Mouse (Mus musculus) midbrain, embryonic 16.5 days (tissue): ENCODE measurements at regions not wholly inside any gene's neighbourhood (a gene's known extent, or its start where the extent isn't known, plus 50 kb on each side); places are given as distances from the start of the nearest gene placed in this dataset.

Experiments
- ATAC-seq: fragments of 200-750 bp; cut with Nextera tagmentation; 2 replicates; pipeline ENCODE4 v1.8.0; 2017; ENCODE audit warnings: moderate TSS enrichment
- H3K27ac ChIP-seq: fragments of 300-500 bp; sonication (generic); 2 replicates; pipeline ENCODE4 v1.5.1; 2014; ENCODE audit warnings: mild to moderate bottlenecking, low read length, mixed read lengths
- H3K27me3 ChIP-seq: fragments of 300-500 bp; sonication (generic); 2 replicates; pipeline ENCODE4 v1.6.1; 2014; ENCODE audit warnings: low read depth, low read length, mixed read lengths; ENCODE audit not compliant: control insufficient read depth, insufficient read depth
- H3K36me3 ChIP-seq: fragments of 300-500 bp; sonication (generic); 2 replicates; pipeline ENCODE4 v1.6.1; 2014; ENCODE audit warnings: mild to moderate bottlenecking, low read length, moderate library complexity, mixed read lengths; ENCODE audit not compliant: control insufficient read depth, insufficient read depth
- H3K4me1 ChIP-seq: fragments of 300-500 bp; sonication (generic); 2 replicates; pipeline ENCODE4 v1.6.1; 2014; ENCODE audit warnings: mild to moderate bottlenecking, low read length, mixed read lengths; ENCODE audit not compliant: control insufficient read depth, insufficient read depth
- H3K4me2 ChIP-seq: fragments of 300-500 bp; sonication (generic); 2 replicates; pipeline ENCODE4 v1.6.1; 2014; ENCODE audit warnings: mild to moderate bottlenecking, low read length, mixed read lengths
- H3K4me3 ChIP-seq: fragments of 300-500 bp; sonication (generic); 2 replicates; pipeline ENCODE4 v1.5.1; 2014; ENCODE audit warnings: low read depth, mild to moderate bottlenecking, low read length, moderate library complexity, mixed read lengths
- H3K9ac ChIP-seq: fragments of 300-500 bp; sonication (generic); 2 replicates; pipeline ENCODE4 v1.6.1; 2014; ENCODE audit warnings: low read depth, low read length, mixed read lengths
- H3K9me3 ChIP-seq: fragments of 300-500 bp; sonication (generic); replicated peaks from 2 replicates; pipeline ENCODE4 v1.6.1; 2014; ENCODE audit warnings: mild to moderate bottlenecking, low read length, mixed read lengths; ENCODE audit not compliant: control insufficient read depth, poor library complexity, severe bottlenecking
- WGBS: fragments of 180-500 bp; shearing (Covaris S2); extraction: QIAGEN DNeasy Blood & Tissue Kit; methylation state at CpG from one replicate; pipeline ENCODE4 v1.1.7; 2014; 5-methylcytosine and 5-hydroxymethylcytosine counted together

DNA sequence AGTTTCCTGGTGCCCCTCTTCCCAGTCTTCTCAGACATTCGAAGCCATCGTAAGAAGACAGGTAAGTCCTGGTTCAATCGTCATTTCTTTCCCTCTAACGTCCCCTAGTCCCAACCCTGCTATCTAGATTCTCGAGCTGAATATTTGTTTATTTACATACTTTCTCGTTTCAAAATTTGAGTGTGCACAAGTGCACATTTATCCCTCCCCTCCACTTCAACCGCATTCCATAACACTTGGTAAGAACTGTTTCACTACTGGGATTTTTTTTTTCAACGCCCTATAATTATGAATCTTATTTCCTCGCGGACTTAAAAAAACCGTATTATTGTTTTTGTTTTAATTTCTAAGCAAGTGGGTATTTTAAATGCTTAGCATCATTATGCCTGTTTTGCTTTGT, 439.2 kb upstream of the Castor2 start:
- no peak overlapping the region for H3K9ac ChIP-seq
- H3K4me1 ChIP-seq = no peaks in the 10 kb centered on the region
- no peaks in the 10 kb centered on the region for H3K9me3 ChIP-seq
- H3K27ac ChIP-seq = no peak overlapping the region
- no peak overlapping the region for H3K4me3 ChIP-seq
- H3K36me3 ChIP-seq = no peaks in the 10 kb centered on the region
- no peak overlapping the region for H3K4me2 ChIP-seq
- no peaks in the 10 kb centered on the region for H3K27me3 ChIP-seq
- WGBS = 89% methylated on average over 11 of the region's 11 CpGs
- ATAC-seq = no peak

DNA sequence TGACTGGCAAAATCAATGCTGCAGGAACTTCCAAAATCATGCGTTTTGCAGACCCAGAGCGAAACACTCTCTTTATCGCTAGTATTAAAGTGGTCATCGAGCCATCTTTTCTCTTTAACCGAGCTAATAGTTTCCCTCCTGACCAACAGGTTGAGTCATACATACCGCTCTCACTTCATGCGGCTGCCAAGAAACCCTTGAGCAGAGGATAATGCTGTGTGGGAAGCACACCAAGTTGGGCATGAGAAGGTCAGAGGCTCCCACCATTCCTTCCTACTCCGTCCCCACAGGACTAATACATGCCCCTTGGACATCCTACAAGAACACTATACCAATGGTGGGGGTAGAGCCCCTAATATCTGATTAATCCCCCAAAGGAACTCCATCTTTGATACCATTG, 442.7 kb upstream of the Castor2 start:
- WGBS = 95% methylated on average over 8 of the region's 8 CpGs
- H3K4me3 ChIP-seq = no peak overlapping the region
- no peak for ATAC-seq

DNA sequence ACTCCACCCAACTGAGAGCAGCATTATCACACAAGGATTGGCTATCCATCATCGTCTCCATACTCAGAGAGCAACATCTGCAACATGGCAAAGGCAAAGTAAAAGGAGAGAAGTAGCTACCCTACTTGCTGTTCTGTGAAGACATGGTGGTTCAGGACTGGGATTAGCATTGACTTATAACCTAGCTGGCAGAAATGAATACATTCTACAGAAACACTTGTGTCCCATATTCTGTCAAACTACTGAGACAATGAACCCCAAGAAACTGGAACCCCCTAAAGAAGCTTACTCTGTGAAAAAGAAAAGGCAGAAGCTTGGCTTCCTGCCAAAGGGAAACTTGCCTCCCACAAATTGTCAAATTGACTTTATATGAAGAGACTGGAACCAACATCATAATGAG, 446.1 kb upstream of the Castor2 start:
- Histone ChIP-seq H3K4me1 (no peaks in the 10 kb centered on the region), H3K4me2 (no peak overlapping the region), H3K9ac (no peak overlapping the region), H3K27me3 (no peaks in the 10 kb centered on the region), H3K4me3 (no peak overlapping the region), H3K9me3 (0 out of 2 replicates have a peak, but pooled peaks cover 2% of the 10 kb centered on the region), H3K27ac (no peak overlapping the region), H3K36me3 (no peaks in the 10 kb centered on the region)
- 84% methylated on average over 1 of the region's 1 CpGs for WGBS
- no peak for ATAC-seq

More for the DNA sequence above, 442.7 kb upstream of the Castor2 start:
- Histone ChIP-seq H3K4me1 (no peaks in the 10 kb centered on the region), H3K4me2 (no peak overlapping the region), H3K27me3 (no peaks in the 10 kb centered on the region), H3K9me3 (no peaks in the 10 kb centered on the region), H3K9ac (no peak overlapping the region), H3K27ac (no peak overlapping the region), H3K36me3 (no peaks in the 10 kb centered on the region)

DNA sequence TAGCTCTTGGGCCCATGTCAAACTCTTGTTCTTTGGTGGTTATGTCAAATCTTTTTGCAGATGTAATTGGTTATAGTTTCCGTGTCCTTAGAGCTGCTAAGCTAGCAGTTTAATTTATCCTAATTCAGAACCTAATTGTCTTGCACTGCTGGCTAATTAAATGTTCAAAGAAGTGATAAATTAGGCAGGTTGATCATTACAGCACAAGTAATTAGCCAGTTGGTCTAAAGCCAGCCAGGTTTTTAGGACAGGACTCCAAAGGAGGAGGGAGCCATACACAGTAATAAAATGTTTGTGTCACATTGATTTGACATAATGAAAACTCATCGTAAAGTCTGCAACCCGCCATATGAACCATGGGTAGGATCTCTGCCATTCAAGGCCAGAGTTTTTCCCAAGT, 449.3 kb upstream of the Castor2 start:
- 85% methylated on average over 3 of the region's 3 CpGs for WGBS
- Histone ChIP-seq H3K36me3 (no peaks in the 10 kb centered on the region), H3K4me3 (no peak overlapping the region), H3K4me2 (no peak overlapping the region), H3K27ac (no peak overlapping the region), H3K9ac (no peak overlapping the region), H3K4me1 (no peaks in the 10 kb centered on the region), H3K9me3 (0 out of 2 replicates have a peak, but pooled peaks cover 2% of the 10 kb centered on the region), H3K27me3 (no peaks in the 10 kb centered on the region)
- ATAC-seq = no peak

DNA sequence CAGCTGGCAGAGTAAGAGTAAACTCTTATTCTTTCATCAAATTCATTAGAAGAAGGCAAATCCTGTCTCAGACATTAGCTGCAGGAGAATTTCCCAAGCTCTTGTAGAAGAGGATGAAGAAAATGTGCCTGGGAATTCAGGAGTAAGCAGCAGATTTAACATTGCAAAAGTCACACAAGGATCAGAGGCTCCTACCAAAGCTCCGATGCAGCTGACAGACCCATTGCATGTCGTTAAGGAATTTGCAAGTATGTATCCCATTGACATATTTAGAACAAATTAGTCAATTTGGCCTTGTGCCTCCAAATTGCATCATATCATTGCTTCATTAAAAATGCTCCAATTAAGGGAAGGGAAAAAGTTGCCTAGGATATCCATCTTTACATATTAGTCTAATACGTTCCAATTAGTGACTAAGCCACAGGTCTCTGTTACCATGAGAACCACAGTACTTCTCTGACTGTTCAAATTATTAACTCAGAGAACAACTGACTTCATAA, 453.8 kb upstream of the Castor2 start:
- Histone ChIP-seq H3K9me3 (0 out of 2 replicates have a peak, but pooled peaks cover 4% of the 10 kb centered on the region), H3K4me3 (no peak overlapping the region), H3K27me3 (no peaks in the 10 kb centered on the region), H3K36me3 (no peaks in the 10 kb centered on the region), H3K4me2 (no peak overlapping the region), H3K9ac (no peak overlapping the region), H3K27ac (no peak overlapping the region), H3K4me1 (no peaks in the 10 kb centered on the region)
- ATAC-seq = no peak
- WGBS = 84% methylated on average over 3 of the region's 3 CpGs

DNA sequence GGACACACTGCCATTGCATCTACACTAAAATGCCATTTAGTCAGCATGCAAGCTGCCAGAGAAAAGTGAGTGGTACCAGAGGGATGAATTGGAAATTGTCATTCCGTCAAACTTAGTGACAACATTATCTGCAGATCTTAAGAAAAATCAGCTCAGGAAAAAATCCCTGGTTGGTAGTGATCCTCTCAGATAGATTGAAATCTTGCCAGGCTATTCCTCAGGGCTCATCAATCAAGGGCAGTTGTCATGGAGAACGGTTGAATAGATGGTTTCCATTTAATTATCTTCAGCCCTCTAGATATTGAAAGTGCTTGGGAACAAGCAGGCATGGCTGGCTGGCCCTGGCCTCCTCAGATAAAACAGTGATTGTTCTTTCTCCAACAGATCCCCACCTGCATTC, 456.2 kb upstream of the Castor2 start:
- WGBS = 41% methylated on average over 2 of the region's 2 CpGs
- no peak for ATAC-seq
- Histone ChIP-seq H3K4me1 (no peaks in the 10 kb centered on the region), H3K9me3 (0 out of 2 replicates have a peak, but pooled peaks cover 2% of the 10 kb centered on the region), H3K4me2 (no peak overlapping the region), H3K27me3 (no peaks in the 10 kb centered on the region), H3K36me3 (no peaks in the 10 kb centered on the region), H3K27ac (no peak overlapping the region), H3K4me3 (no peak overlapping the region), H3K9ac (no peak overlapping the region)

DNA sequence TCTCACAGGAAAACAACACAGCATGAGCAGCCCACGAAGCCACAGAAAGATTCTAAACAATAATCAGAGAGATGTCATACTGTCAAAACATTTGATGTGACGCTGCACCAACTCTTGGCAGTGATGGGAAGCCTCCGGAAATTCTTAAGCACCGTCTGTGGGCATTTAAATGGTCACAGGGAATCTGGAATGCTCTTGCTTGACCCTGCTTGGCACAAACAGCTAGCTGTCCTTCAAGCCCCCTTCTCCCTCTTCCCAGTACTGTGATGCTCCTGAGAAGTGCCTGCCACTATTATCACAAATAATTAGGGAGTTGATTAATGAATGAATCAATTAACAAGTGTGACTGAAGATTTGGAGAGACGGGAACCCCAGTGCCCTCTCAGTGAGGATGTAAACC, 465.0 kb upstream of the Castor2 start:
- no peak overlapping the region for H3K4me2 ChIP-seq
- H3K27me3 ChIP-seq = no peaks in the 10 kb centered on the region
- ATAC-seq = no peak
- H3K36me3 ChIP-seq = no peaks in the 10 kb centered on the region
- no peak overlapping the region for H3K9ac ChIP-seq
- H3K4me1 ChIP-seq = no peaks in the 10 kb centered on the region
- WGBS = 38% methylated on average over 5 of the region's 5 CpGs
- H3K9me3 ChIP-seq = no peaks in the 10 kb centered on the region
- H3K4me3 ChIP-seq = no peak overlapping the region
- H3K27ac ChIP-seq = no peak overlapping the region

DNA sequence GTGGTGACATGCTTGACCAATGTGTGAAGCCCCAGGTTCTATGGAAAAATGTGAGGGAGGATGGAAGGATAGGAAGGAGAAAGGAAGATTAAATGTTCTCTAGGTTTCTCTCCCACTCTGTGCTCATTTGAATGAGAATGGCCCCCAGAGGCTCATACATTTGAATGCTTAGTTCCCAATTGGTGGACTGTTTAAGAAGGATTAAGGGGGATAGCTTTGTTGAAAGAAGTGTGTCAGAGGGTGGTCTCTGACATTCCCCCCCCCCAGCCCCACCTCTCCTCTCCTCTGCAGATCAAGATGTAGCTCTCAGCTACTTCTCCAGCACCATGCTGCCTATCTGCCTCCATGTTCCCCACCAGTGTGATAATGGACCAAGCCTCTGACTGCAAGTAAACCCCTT, 467.7 kb upstream of the Castor2 start:
- Histone ChIP-seq H3K9ac (no peak overlapping the region), H3K27ac (no peak overlapping the region), H3K4me3 (no peak overlapping the region), H3K4me1 (no peaks in the 10 kb centered on the region), H3K36me3 (no peaks in the 10 kb centered on the region), H3K4me2 (no peak overlapping the region), H3K27me3 (no peaks in the 10 kb centered on the region), H3K9me3 (no peaks in the 10 kb centered on the region)
- no peak for ATAC-seq

DNA sequence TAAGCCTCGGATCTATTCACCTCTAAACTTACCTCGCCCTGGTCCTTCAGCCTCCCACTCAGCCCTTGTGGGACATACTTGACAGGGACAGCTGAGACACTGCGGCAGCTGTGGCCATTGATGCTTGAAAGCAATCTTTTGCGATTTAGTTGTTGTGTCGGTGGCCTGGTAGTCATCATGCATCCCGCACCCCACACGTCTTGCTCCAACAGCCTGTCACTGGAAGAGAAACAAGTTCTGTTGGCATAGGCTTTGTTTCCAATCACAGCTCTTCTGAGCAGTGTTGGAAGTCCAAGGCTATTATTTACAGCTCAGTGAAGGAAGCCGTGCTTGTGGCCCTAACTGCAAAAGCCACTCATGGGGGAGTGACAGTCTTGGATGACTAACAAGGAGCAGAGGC, 480.2 kb upstream of the Castor2 start:
- H3K4me1 ChIP-seq = no peaks in the 10 kb centered on the region
- H3K27me3 ChIP-seq = no peaks in the 10 kb centered on the region
- no peak overlapping the region for H3K4me3 ChIP-seq
- H3K4me2 ChIP-seq = no peak overlapping the region
- 81% methylated on average over 8 of the region's 8 CpGs for WGBS
- no peak for ATAC-seq
- no peak overlapping the region for H3K9ac ChIP-seq
- H3K36me3 ChIP-seq = no peaks in the 10 kb centered on the region
- no peaks in the 10 kb centered on the region for H3K9me3 ChIP-seq
- H3K27ac ChIP-seq = no peak overlapping the region
